8 mouse cellular contexts compared by ENCODE assay signal in the genomic region with DNA sequence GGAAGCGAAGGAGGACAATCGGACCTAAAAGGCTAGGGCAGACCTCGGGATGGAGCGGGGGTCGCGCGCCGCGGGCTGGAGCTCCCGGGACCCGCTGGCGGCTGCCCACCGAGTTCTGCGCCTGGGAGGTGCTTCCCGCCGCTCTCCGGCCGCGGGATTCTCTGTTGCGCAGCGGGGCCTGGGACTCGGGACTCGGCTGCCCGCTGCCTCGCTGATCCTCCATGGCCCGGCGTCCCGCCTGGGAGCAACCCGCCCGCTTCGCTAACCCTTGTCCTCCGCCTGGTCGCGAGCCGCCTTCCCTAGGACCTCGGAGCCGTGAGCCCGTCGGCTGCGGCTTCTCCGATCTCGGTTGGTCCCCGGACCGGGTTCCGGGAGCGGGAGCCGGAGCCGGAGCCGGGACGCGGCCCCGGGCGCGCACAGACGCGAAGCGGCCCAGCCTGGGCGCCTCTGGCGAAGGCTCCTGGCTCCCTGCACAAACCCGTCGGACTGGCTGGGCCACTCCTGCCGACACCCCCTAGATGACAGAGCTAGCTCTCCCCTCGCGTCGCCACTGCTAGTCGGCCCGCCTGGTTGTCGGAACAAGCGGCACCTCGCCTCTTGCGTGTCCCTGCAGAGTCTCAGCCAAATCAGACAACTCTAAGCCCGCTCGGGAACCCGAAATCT. TPM values are rescaled to one million over a fixed set of nuclear protein-coding genes. Genes with fewer than 3 reads are reported as not detected.
DNase-seq lines count a peak whose midpoint lies in the region; ATAC-seq and TF ChIP-seq lines count a peak whose summit lies in the region.

No protein-coding gene starts in this region.

- H3K9ac ChIP-seq in limb, embryonic 14.5 days (ENCODE audit: low read depth, low read length, severe bottlenecking), result peak overlapping the region; percentile 77

- no peak overlapping the region for H3K27ac ChIP-seq in layer of hippocampus, adult 2 months
- H3K27ac ChIP-seq in brown adipose tissue, adult 24 weeks (replicated peaks; ENCODE audit: low read depth, low read length), result no peak overlapping the region
- H3K27ac ChIP-seq in limb, embryonic 14.5 days (replicated peaks; ENCODE audit: low read depth, low read length), result peak overlapping the region; percentile 85

- 0 out of 2 replicates have a peak, but pooled peaks have one; percentile 19 for TF ChIP-seq POLR2A in limb, embryonic 14.5 days (IDR thresholded peaks at IDR 0.05; ENCODE audit: borderline replicate concordance, extremely low read depth, insufficient read depth, insufficient read length)

- intact Hi-C loops in heart, postnatal 10 days (cut with DNase I), result no loop called here

- WGBS in limb, embryonic 14.5 days, result under 1% methylated on average over 43 of the region's 74 CpGs

- TF ChIP-seq CTCF in layer of hippocampus, adult 2 months (conservative IDR thresholded peaks at IDR 0.05), result no peak

- no peak for DNase-seq in layer of hippocampus, adult 2 months (ENCODE audit: low spot score in 2 of 2)
- DNase-seq in layer of hippocampus, adult 11-12 months (ENCODE audit: low spot score), result no peak
- peak; percentile 42 to 53 for DNase-seq in heart, postnatal 10 days
- DNase-seq in limb, embryonic 14.5 days (ENCODE audit: low spot score), result no peak
- peak; percentile 86 for DNase-seq in neural tube, embryonic 10.5 days (ENCODE audit: extremely low spot score, low spot score)
- no peak for DNase-seq in frontal cortex, postnatal 14 days (ENCODE audit: low spot score in 2 of 2)
- DNase-seq in left cerebral cortex, adult 11 months (ENCODE audit: low spot score), result no peak

- peak overlapping the region; percentile 54 for H3K4me2 ChIP-seq in limb, embryonic 14.5 days (replicated peaks; ENCODE audit: low read depth, low read length, severe bottlenecking)

- no peaks in the 10 kb centered on the region for H3K36me3 ChIP-seq in limb, embryonic 14.5 days (ENCODE audit: control insufficient read depth, insufficient read depth, low read length)

- H3K27me3 ChIP-seq in limb, embryonic 14.5 days (ENCODE audit: control insufficient read depth, insufficient read depth, low read length), result peaks cover 77% of the 10 kb centered on the region

- H3K9me3 ChIP-seq in limb, embryonic 14.5 days (ENCODE audit: control insufficient read depth, low read length), result no peaks in the 10 kb centered on the region

- peaks cover 16% of the 10 kb centered on the region for H3K4me1 ChIP-seq in brown adipose tissue, adult 24 weeks (ENCODE audit: control insufficient read depth, insufficient read depth, insufficient read length, low read length)
- peaks cover 2% of the 10 kb centered on the region; the same call in 1 of the 2 replicates for H3K4me1 ChIP-seq in limb, embryonic 14.5 days (ENCODE audit: control insufficient read depth, insufficient read depth, low read length)

- ATAC-seq in limb, embryonic 14.5 days (ENCODE audit: low FRiP score, low read depth), result peak; percentile 7; the same call in 1 of the 2 replicates

- peak overlapping the region; percentile 45 for H3K4me3 ChIP-seq in layer of hippocampus, adult 2 months
- H3K4me3 ChIP-seq in brown adipose tissue, adult 24 weeks (ENCODE audit: insufficient read depth, low read depth, low read length), result peak overlapping the region; percentile 59
- H3K4me3 ChIP-seq in limb, embryonic 14.5 days (replicated peaks; ENCODE audit: low read length), result peak overlapping the region; percentile 51

RNA-seq across cellular contexts. Expression of gene Tfap2a, which starts 6.9 kb away (rescaled TPM):
- under 1 TPM; 0.23 to 0.47 TPM for total RNA-seq in layer of hippocampus, adult 2 months (2021)
- 0.40 TPM in 1 of 2 replicates, not detected in the other for polyA plus RNA-seq in brown adipose tissue, adult 24 weeks (2012; ENCODE audit: insufficient read depth, insufficient read length, missing spikeins)
- under 1 TPM; 0.22 TPM for total RNA-seq in heart, postnatal 10 days (2021)
- polyA plus RNA-seq in limb, embryonic 14.5 days (2012; rRNA removed), result 21.5 and 23.9 TPM in 2 replicates
- polyA plus RNA-seq in limb, embryonic 14.5 days (2014; fragmentation: Nextera tagmentation; extraction: Ambion mirVana), result 9.6 and 12.8 TPM in 2 replicates

Comparison
In these comparisons a context has a peak if more than half of its experiments do, and no peak if none do; other contexts are left out.
1. DNase-seq: peak in heart, postnatal 10 days (2 of 2) and neural tube, embryonic 10.5 days (single experiment); none in layer of hippocampus, adult 2 months (0 of 2), layer of hippocampus, adult 11-12 months (single experiment), limb, embryonic 14.5 days (single experiment), frontal cortex, postnatal 14 days (0 of 2) and left cerebral cortex, adult 11 months (single experiment).
2. Peak in every context shown above with its lines, with median percentiles within 50 percentile points of each other: H3K4me3 ChIP-seq.